Mouse (Mus musculus) embryonic facial prominence, embryonic 15.5 days (tissue): ENCODE results near the gene Olfr285. TPM values are rescaled to one million over a fixed set of nuclear protein-coding genes. Genes with fewer than 3 reads are reported as not detected.

Experiments
- ATAC-seq: fragments of 200-750 bp; cut with Nextera tagmentation; 2 replicates; pipeline ENCODE4 v1.8.0; 2017; ENCODE audit warnings: low read depth, moderate TSS enrichment; ENCODE audit not compliant: insufficient number of reproducible peaks, low FRiP score, low TSS enrichment
- H3K27ac ChIP-seq: fragments of 300-500 bp; sonication (generic); replicated peaks from 2 replicates; pipeline ENCODE4 v1.5.1; 2015; ENCODE audit warnings: mild to moderate bottlenecking, inconsistent platforms
- H3K27me3 ChIP-seq: fragments of 300-500 bp; sonication (generic); 2 replicates; pipeline ENCODE4 v1.6.1; 2015; ENCODE audit warnings: inconsistent platforms
- H3K36me3 ChIP-seq: fragments of 300-500 bp; sonication (generic); 2 replicates; pipeline ENCODE4 v1.6.1; 2015; ENCODE audit warnings: mild to moderate bottlenecking, inconsistent platforms
- H3K4me1 ChIP-seq: fragments of 300-500 bp; sonication (generic); 2 replicates; pipeline ENCODE4 v1.6.1; 2015; ENCODE audit warnings: inconsistent platforms
- H3K4me2 ChIP-seq: fragments of 300-500 bp; sonication (generic); replicated peaks from 2 replicates; pipeline ENCODE4 v1.6.1; 2015; ENCODE audit warnings: mild to moderate bottlenecking, inconsistent platforms
- H3K4me3 ChIP-seq: fragments of 300-500 bp; sonication (generic); replicated peaks from 2 replicates; pipeline ENCODE4 v1.5.1; 2015; ENCODE audit warnings: mild to moderate bottlenecking, inconsistent platforms
- H3K9ac ChIP-seq: fragments of 300-500 bp; sonication (generic); 2 replicates; pipeline ENCODE4 v1.6.1; 2015; ENCODE audit warnings: inconsistent platforms
- H3K9me3 ChIP-seq: fragments of 300-500 bp; sonication (generic); replicated peaks from 2 replicates; pipeline ENCODE4 v1.6.1; 2016; ENCODE audit warnings: inconsistent platforms
- WGBS: fragments of 180-500 bp; shearing (Covaris S2); methylation state at CpG from one replicate; pipeline ENCODE4 v1.1.7; 2015; 5-methylcytosine and 5-hydroxymethylcytosine counted together
- polyA plus RNA-seq: library from polyadenylated mRNA; unstranded; fragments of >200 nt; fragmentation: Nextera tagmentation; extraction: Ambion mirVana; gene quantifications from 2 replicates; pipeline ENCODE4 v1.2.1, GENCODE M21; 2015

The Olfr285 gene
- polyA plus RNA-seq: not detected in 2 replicates

DNA sequence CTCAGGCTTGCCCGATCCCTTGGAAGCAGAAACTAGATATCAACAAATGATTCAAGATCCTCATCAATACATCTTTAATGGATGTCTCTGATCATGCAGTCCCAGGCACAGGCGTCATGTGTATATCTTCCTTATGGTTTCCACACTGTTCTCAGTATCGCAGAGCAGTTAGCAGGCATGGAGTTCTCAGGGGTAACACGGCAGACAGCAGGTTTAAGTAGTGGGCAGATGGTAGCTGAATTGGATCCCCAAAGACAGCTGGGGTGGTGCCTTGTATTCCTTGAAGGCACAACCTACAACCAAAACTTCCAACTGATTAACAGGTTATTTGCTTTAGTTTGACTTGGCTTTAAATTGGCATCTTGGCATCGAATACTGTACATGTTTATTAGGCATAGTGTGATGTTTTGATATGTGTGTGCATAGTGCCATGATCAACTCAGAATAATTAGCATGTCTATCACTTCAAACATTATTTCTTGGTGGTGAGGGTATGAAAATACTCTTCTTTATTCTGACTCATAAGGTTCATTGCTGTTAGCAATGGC lies at the start of gene Olfr285:
TSS of gene Olfr285 (minus strand) at position 177 of the 548 bp plus-strand sequence.
- H3K4me1 ChIP-seq: no peaks in the 10 kb centered on the region
- no peaks in the 10 kb centered on the region for H3K27me3 ChIP-seq
- ATAC-seq: no peak
- H3K4me2 ChIP-seq: no peak within 1 kb of the TSS
- no peaks in the 10 kb centered on the region for H3K9me3 ChIP-seq
- no peaks in the 10 kb centered on the region for H3K36me3 ChIP-seq
- 86% methylated on average over 5 of the region's 5 CpGs for WGBS
- no peak within 1 kb of the TSS for H3K4me3 ChIP-seq
- no peak within 1 kb of the TSS for H3K9ac ChIP-seq
- no peak within 1 kb of the TSS for H3K27ac ChIP-seq

GRCm38 (mm10) chr15:98340887-98341286 lies 23.7 kb upstream of the Olfr285 start, which contains the start of gene Olfr284:
Olfr284 (minus strand) TSS chr15:98340987.
- ATAC-seq: no peak
- H3K4me2 ChIP-seq: no peak within 1 kb of the TSS
- WGBS: 87% methylated on average over 8 of the region's 8 CpGs
- no peaks in the 10 kb centered on the region for H3K27me3 ChIP-seq
- H3K27ac ChIP-seq: no peak within 1 kb of the TSS
- H3K36me3 ChIP-seq: no peaks in the 10 kb centered on the region
- H3K9ac ChIP-seq: no peak within 1 kb of the TSS
- no peak within 1 kb of the TSS for H3K4me3 ChIP-seq
- H3K4me1 ChIP-seq: no peaks in the 10 kb centered on the region
- no peaks in the 10 kb centered on the region for H3K9me3 ChIP-seq

GRCm38 (mm10) chr15:98315703-98316102 lies 1.4 kb downstream of the Olfr285 start:
- H3K27ac ChIP-seq: no peak overlapping the region
- no peaks in the 10 kb centered on the region for H3K9me3 ChIP-seq
- H3K4me2 ChIP-seq: no peak overlapping the region
- no peaks in the 10 kb centered on the region for H3K27me3 ChIP-seq
- no peaks in the 10 kb centered on the region for H3K36me3 ChIP-seq
- no peaks in the 10 kb centered on the region for H3K4me1 ChIP-seq
- H3K9ac ChIP-seq: no peak overlapping the region
- H3K4me3 ChIP-seq: no peak overlapping the region
- 42% methylated on average over 6 of the region's 6 CpGs for WGBS
- ATAC-seq: no peak

GRCm38 (mm10) chr15:98295628-98296551 lies 21.3 kb downstream of the Olfr285 start, which contains the start of gene Zfp641:
Zfp641 (minus strand) TSS chr15:98296161.
- Histone ChIP-seq H3K4me3 (peak within 1 kb of the TSS; percentile 62), H3K4me2 (peak within 1 kb of the TSS; percentile 95), H3K27me3 (no peaks in the 10 kb centered on the region), H3K27ac (no peak within 1 kb of the TSS), H3K9ac (peak within 1 kb of the TSS; percentile 57), H3K4me1 (0 out of 2 replicates have a peak, but pooled peaks cover 4% of the 10 kb centered on the region), H3K36me3 (no peaks in the 10 kb centered on the region), H3K9me3 (no peaks in the 10 kb centered on the region)
- 1% methylated on average over 59 of the region's 60 CpGs for WGBS
- ATAC-seq: 0 out of 2 replicates have a peak, but pooled peaks have one; percentile 47

DNA sequence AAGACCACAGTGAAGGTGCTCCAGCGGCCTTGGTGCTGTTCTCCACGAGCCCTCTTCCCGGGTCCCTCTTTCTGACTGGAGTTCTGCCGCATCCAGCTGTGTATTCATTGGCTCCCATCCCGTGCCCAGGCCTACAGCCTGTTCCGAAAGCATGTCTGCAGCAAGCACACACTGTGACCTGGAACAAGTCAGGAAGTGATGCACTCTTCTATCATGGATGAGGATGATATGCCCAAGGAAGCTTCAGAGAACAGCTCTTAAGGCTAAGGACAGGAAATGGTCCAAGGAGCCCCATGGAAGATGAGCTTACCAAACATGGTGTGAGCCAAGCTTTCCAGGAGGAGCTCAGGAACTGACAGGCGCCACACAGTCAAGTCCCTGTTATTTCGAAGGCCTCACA lies 23.5 kb downstream of the Olfr285 start:
- Histone ChIP-seq H3K9me3 (no peaks in the 10 kb centered on the region), H3K27me3 (no peaks in the 10 kb centered on the region), H3K4me1 (0 out of 2 replicates have a peak, but pooled peaks cover 4% of the 10 kb centered on the region), H3K9ac (no peak overlapping the region), H3K4me3 (no peak overlapping the region), H3K4me2 (no peak overlapping the region), H3K36me3 (no peaks in the 10 kb centered on the region), H3K27ac (no peak overlapping the region)
- ATAC-seq: no peak
- 93% methylated on average over 8 of the region's 8 CpGs for WGBS

- H3K36me3 ChIP-seq: no peaks in the 10 kb centered on the region
- H3K4me3 ChIP-seq: no peak overlapping the region
- 79% methylated on average over 12 of the region's 12 CpGs for WGBS
- ATAC-seq: no peak
- H3K9ac ChIP-seq: no peak overlapping the region
- no peaks in the 10 kb centered on the region for H3K9me3 ChIP-seq
- H3K4me1 ChIP-seq: no peaks in the 10 kb centered on the region
- H3K27me3 ChIP-seq: no peaks in the 10 kb centered on the region
- H3K27ac ChIP-seq: no peak overlapping the region
- no peak overlapping the region for H3K4me2 ChIP-seq
Measured at GRCm38 (mm10) chr15:98288566-98288965, 28.6 kb downstream of the Olfr285 start.

GRCm38 (mm10) chr15:98286418-98286817 lies 30.7 kb downstream of the Olfr285 start:
- H3K9ac ChIP-seq: no peak overlapping the region
- H3K4me3 ChIP-seq: no peak overlapping the region
- no peak overlapping the region for H3K27ac ChIP-seq
- H3K4me1 ChIP-seq: no peaks in the 10 kb centered on the region
- no peak for ATAC-seq
- H3K36me3 ChIP-seq: no peaks in the 10 kb centered on the region
- no peaks in the 10 kb centered on the region for H3K27me3 ChIP-seq
- H3K4me2 ChIP-seq: no peak overlapping the region
- H3K9me3 ChIP-seq: no peaks in the 10 kb centered on the region
- 55% methylated on average over 7 of the region's 7 CpGs for WGBS

Other genes with a start within 250 kb of the Olfr285 start
- 49.2 and 49.9 TPM in 2 replicates for gene Pfkm, start 224.8 kb downstream of the Olfr285 start, polyA plus RNA-seq
- 27.8 and 28.1 TPM in 2 replicates for gene Senp1, start 223.6 kb downstream of the Olfr285 start, polyA plus RNA-seq
- 47.8 and 48.5 TPM in 2 replicates for gene Asb8, start 151.7 kb downstream of the Olfr285 start, polyA plus RNA-seq
- 2.1 and 2.9 TPM in 2 replicates for gene Ccdc184, start 150.2 kb downstream of the Olfr285 start, polyA plus RNA-seq
- not detected in 2 replicates for gene Olfr288, start 121.8 kb downstream of the Olfr285 start, polyA plus RNA-seq
- not detected in 2 replicates for gene Gm44579, start 96.4 kb downstream of the Olfr285 start, polyA plus RNA-seq
- gene Olfr287, start 96.3 kb downstream of the Olfr285 start, polyA plus RNA-seq: not detected in 2 replicates
- gene Olfr286, start 82.9 kb downstream of the Olfr285 start, polyA plus RNA-seq: 0.09 TPM in 1 of 2 replicates, not detected in the other
- not detected in 2 replicates for gene H1fnt, start 60.1 kb downstream of the Olfr285 start, polyA plus RNA-seq
- 0.75 and 0.83 TPM in 2 replicates for gene Zfp641, start 21.2 kb downstream of the Olfr285 start, polyA plus RNA-seq
- gene Olfr284, start 23.6 kb upstream of the Olfr285 start, polyA plus RNA-seq: 0.67 and 0.87 TPM in 2 replicates
- 0.19 TPM in 1 of 2 replicates, not detected in the other for gene Olfr283, start 63.6 kb upstream of the Olfr285 start, polyA plus RNA-seq
- gene Olfr282, start 113.9 kb upstream of the Olfr285 start, polyA plus RNA-seq: 0.51 TPM in 1 of 2 replicates, not detected in the other
- 0.07 TPM in 1 of 2 replicates, not detected in the other for gene Olfr281, start 135.2 kb upstream of the Olfr285 start, polyA plus RNA-seq
- not detected in 2 replicates for gene OR5BS1P, start 152.5 kb upstream of the Olfr285 start, polyA plus RNA-seq
- not detected in 2 replicates for gene Lalba, start 165.4 kb upstream of the Olfr285 start, polyA plus RNA-seq
- gene Olfr279, start 175.0 kb upstream of the Olfr285 start, polyA plus RNA-seq: 0.03 TPM in 1 of 2 replicates, not detected in the other
- 99.6 and 101 TPM in 2 replicates for gene Kansl2, start 216.9 kb upstream of the Olfr285 start, polyA plus RNA-seq